In genomic region chr11:95004937-95005198, GRCm38 (mm10) we compare ENCODE assay signal across 18 mouse cellular contexts. TPM values are rescaled to one million over a fixed set of nuclear protein-coding genes. Genes with fewer than 3 reads are reported as not detected.
DNase-seq lines count a peak whose midpoint lies in the region; ATAC-seq and TF ChIP-seq lines count a peak whose summit lies in the region.
"Had no signal": no experiment of that assay in that cellular context is flagged by ENCODE, and none has a peak within 500 bp of the region (broad histone marks: within the 10 kb centered on the region; RNA-seq: fewer than 3 reads in every experiment).

No protein-coding gene starts in this region.

- H3K36me3 ChIP-seq in heart, postnatal 0 days (replicated peaks; ENCODE audit: control insufficient read depth, insufficient read depth, low read length) = peaks cover 40% of the 10 kb centered on the region
- H3K36me3 ChIP-seq in heart, adult 2 months (ENCODE audit: control insufficient read depth, insufficient read depth, low read length) = peaks cover 2% of the 10 kb centered on the region; the same call in 1 of the 2 replicates
- H3K36me3 ChIP-seq in midbrain, embryonic 14.5 days (ENCODE audit: control insufficient read depth, insufficient read depth, low read length) = peaks cover 59% of the 10 kb centered on the region
- H3K36me3 ChIP-seq in midbrain, postnatal 0 days (ENCODE audit: insufficient read depth, low read length) = peaks cover 36% of the 10 kb centered on the region

- H3K27ac ChIP-seq in heart, postnatal 0 days (ENCODE audit: low read depth) = peak overlapping the region; percentile 43
- no peak overlapping the region; the same call in 1 of the 2 replicates for H3K27ac ChIP-seq in heart, adult 2 months
- peak overlapping the region; percentile 1; the same call in 1 of the 2 replicates for H3K27ac ChIP-seq in midbrain, embryonic 14.5 days (replicated peaks; ENCODE audit: low read depth, low read length)
- H3K27ac ChIP-seq in midbrain, postnatal 0 days (ENCODE audit: low read depth, low read length) = no peak overlapping the region

- no peak overlapping the region for H3K4me2 ChIP-seq in heart, postnatal 0 days (ENCODE audit: low read depth, low read length)
- no peak overlapping the region for H3K4me2 ChIP-seq in midbrain, embryonic 14.5 days (ENCODE audit: low read length)
- H3K4me2 ChIP-seq in midbrain, postnatal 0 days (ENCODE audit: low read depth, low read length, poor library complexity, severe bottlenecking) = no peak overlapping the region
- H3K4me2 ChIP-seq: midbrain, embryonic 12.5 days had no signal

- peaks cover 30% of the 10 kb centered on the region for H3K4me1 ChIP-seq in heart, postnatal 0 days (ENCODE audit: control insufficient read depth, insufficient read depth)
- H3K4me1 ChIP-seq in heart, adult 2 months (ENCODE audit: control insufficient read depth, insufficient read depth, low read length) = peaks cover 12% of the 10 kb centered on the region
- peaks cover 35% of the 10 kb centered on the region for H3K4me1 ChIP-seq in midbrain, embryonic 14.5 days (ENCODE audit: control insufficient read depth, insufficient read depth, low read length)
- peaks cover 19% of the 10 kb centered on the region; the same call in 1 of the 2 replicates for H3K4me1 ChIP-seq in midbrain, postnatal 0 days (ENCODE audit: insufficient read depth, low read length)

- peak; percentile 66 for DNase-seq in cerebellum, adult 11-12 months
- DNase-seq in cerebellum, postnatal 14 days = no peak
- no peak for DNase-seq in heart, postnatal 0 days (ENCODE audit: low spot score)
- no peak for DNase-seq in heart, adult 2 months
- DNase-seq in midbrain, embryonic 14.5 days = no peak
- DNase-seq in midbrain, postnatal 0 days (ENCODE audit: low spot score) = no peak
- DNase-seq in adipocyte (ENCODE audit: low spot score) = no peak
- no peak for DNase-seq in frontal cortex, postnatal 36 days (ENCODE audit: low spot score in 2 of 2)
- DNase-seq: kidney, postnatal 25 days; thymus, adult 2 months had no signal

- no peak overlapping the region for H3K4me3 ChIP-seq in heart, postnatal 0 days (ENCODE audit: low read depth, low read length)
- no peak overlapping the region for H3K4me3 ChIP-seq in heart, adult 2 months
- H3K4me3 ChIP-seq in midbrain, embryonic 14.5 days (replicated peaks; ENCODE audit: low read depth, low read length) = no peak overlapping the region
- no peak overlapping the region for H3K4me3 ChIP-seq in midbrain, postnatal 0 days (ENCODE audit: low read depth, low read length)
- H3K4me3 ChIP-seq: midbrain, embryonic 12.5 days had no signal

- no peak for TF ChIP-seq CTCF in heart, postnatal 0 days (IDR thresholded peaks at IDR 0.05; ENCODE audit: low read depth)
- no peak for TF ChIP-seq CTCF in heart, adult 2 months (IDR thresholded peaks at IDR 0.05)
- TF ChIP-seq CTCF in midbrain, postnatal 0 days (IDR thresholded peaks at IDR 0.05) = no peak

- H3K79me2 ChIP-seq in heart, adult 2 months (replicated peaks; ENCODE audit: control insufficient read depth, insufficient read depth, low read length) = no peaks in the 10 kb centered on the region

- no peak overlapping the region for H3K9ac ChIP-seq in heart, postnatal 0 days (replicated peaks; ENCODE audit: low read depth, low read length)
- no peak overlapping the region for H3K9ac ChIP-seq in heart, adult 2 months (ENCODE audit: low read depth, low read length)
- H3K9ac ChIP-seq in midbrain, embryonic 14.5 days (replicated peaks; ENCODE audit: low read length) = no peak overlapping the region
- no peak overlapping the region for H3K9ac ChIP-seq in midbrain, postnatal 0 days (replicated peaks; ENCODE audit: low read length, poor library complexity, severe bottlenecking)

- no peak for ATAC-seq in heart, postnatal 0 days (ENCODE audit: insufficient read depth, low read depth)
- no peak for ATAC-seq in midbrain, embryonic 14.5 days (ENCODE audit: low FRiP score, low TSS enrichment)
- ATAC-seq in midbrain, postnatal 0 days (ENCODE audit: low FRiP score) = no peak
- ATAC-seq: inflammation-experienced regulatory T-cells, adult 6 months had no signal

- H3K9me3 ChIP-seq in heart, postnatal 0 days (replicated peaks; ENCODE audit: control insufficient read depth, low read length) = no peaks in the 10 kb centered on the region
- no peaks in the 10 kb centered on the region for H3K9me3 ChIP-seq in midbrain, embryonic 14.5 days (ENCODE audit: control insufficient read depth, low read length)
- no peaks in the 10 kb centered on the region for H3K9me3 ChIP-seq in midbrain, postnatal 0 days (ENCODE audit: low read length)
- H3K9me3 ChIP-seq: midbrain, embryonic 12.5 days had no signal

- TF ChIP-seq EP300 in heart, postnatal 0 days (IDR thresholded peaks at IDR 0.05; ENCODE audit: low read depth) = no peak
- TF ChIP-seq EP300 in heart, adult 2 months (IDR thresholded peaks at IDR 0.05; ENCODE audit: insufficient read depth, low read depth, low read length) = no peak

- H3K27me3 ChIP-seq in heart, postnatal 0 days (ENCODE audit: control insufficient read depth, insufficient read depth, low read length) = no peaks in the 10 kb centered on the region
- no peaks in the 10 kb centered on the region for H3K27me3 ChIP-seq in heart, adult 2 months (ENCODE audit: control insufficient read depth, insufficient read depth, low read length)
- H3K27me3 ChIP-seq in midbrain, embryonic 14.5 days (ENCODE audit: control insufficient read depth, insufficient read depth, low read length) = no peaks in the 10 kb centered on the region
- no peaks in the 10 kb centered on the region for H3K27me3 ChIP-seq in midbrain, postnatal 0 days (ENCODE audit: insufficient read depth, low read length)
- H3K27me3 ChIP-seq: midbrain, embryonic 12.5 days had no signal

- no peak for TF ChIP-seq POLR2A in heart, adult 2 months (IDR thresholded peaks at IDR 0.05; ENCODE audit: insufficient read depth, low read depth, low read length)

- intact Hi-C loops in heart, adult 2 months (cut with DNase I) = no loop called here

- 59% methylated on average over 6 of the region's 6 CpGs for WGBS in heart, postnatal 0 days
- WGBS in heart, adult 2 months = 46% methylated on average over 6 of the region's 6 CpGs
- WGBS in midbrain, embryonic 14.5 days = 63% methylated on average over 6 of the region's 6 CpGs
- 57% methylated on average over 6 of the region's 6 CpGs for WGBS in midbrain, postnatal 0 days

RNA-seq across cellular contexts. Expression of gene Samd14, which starts 4.8 kb away (rescaled TPM):
- total RNA-seq in heart, postnatal 0 days (2014; rRNA removed; ENCODE audit: low replicate concordance) = 6.2 and 9.5 TPM in 2 replicates
- 4.6 and 4.8 TPM in 2 replicates for polyA plus RNA-seq in heart, postnatal 0 days (2015; fragmentation: Nextera tagmentation; extraction: Ambion mirVana)
- 1 to 10 TPM; 1.2 to 1.7 TPM for total RNA-seq in heart, adult 2 months (2021)
- 0.82 and 1.9 TPM in 2 replicates for polyA plus RNA-seq in heart, adult 2 months (2012; rRNA removed)
- 135 and 152 TPM in 2 replicates for polyA plus RNA-seq in midbrain, embryonic 14.5 days (2014; fragmentation: Nextera tagmentation; extraction: Ambion mirVana)
- 221 and 243 TPM in 2 replicates for total RNA-seq in midbrain, postnatal 0 days (2014; rRNA removed)
- polyA plus RNA-seq in midbrain, postnatal 0 days (2015; fragmentation: Nextera tagmentation; extraction: Ambion mirVana) = 158 and 161 TPM in 2 replicates

RNA-seq across cellular contexts. Expression of gene Ppp1r9b, which starts 14.0 kb away (rescaled TPM):
- total RNA-seq in heart, postnatal 0 days (2014; rRNA removed; ENCODE audit: low replicate concordance) = 27.6 and 38.6 TPM in 2 replicates
- polyA plus RNA-seq in heart, postnatal 0 days (2015; fragmentation: Nextera tagmentation; extraction: Ambion mirVana) = 4.5 and 4.7 TPM in 2 replicates
- total RNA-seq in heart, adult 2 months (2021) = 10 to 100 TPM; 49.3 to 52.0 TPM
- polyA plus RNA-seq in heart, adult 2 months (2012; rRNA removed) = 22.3 and 23.8 TPM in 2 replicates
- polyA plus RNA-seq in midbrain, embryonic 14.5 days (2014; fragmentation: Nextera tagmentation; extraction: Ambion mirVana) = 27.1 and 27.6 TPM in 2 replicates
- total RNA-seq in midbrain, postnatal 0 days (2014; rRNA removed) = 179 and 217 TPM in 2 replicates
- 18.2 and 20.4 TPM in 2 replicates for polyA plus RNA-seq in midbrain, postnatal 0 days (2015; fragmentation: Nextera tagmentation; extraction: Ambion mirVana)

RNA-seq across cellular contexts. Expression of gene Sgca, which starts 28.7 kb away (rescaled TPM):
- 47.5 and 313 TPM in 2 replicates for total RNA-seq in heart, postnatal 0 days (2014; rRNA removed; ENCODE audit: low replicate concordance)
- 62.2 and 62.4 TPM in 2 replicates for polyA plus RNA-seq in heart, postnatal 0 days (2015; fragmentation: Nextera tagmentation; extraction: Ambion mirVana)
- total RNA-seq in heart, adult 2 months (2021) = 100 to 1,000 TPM; 149 to 200 TPM
- polyA plus RNA-seq in heart, adult 2 months (2012; rRNA removed) = 1,109 and 1,504 TPM in 2 replicates
- polyA plus RNA-seq in midbrain, embryonic 14.5 days (2014; fragmentation: Nextera tagmentation; extraction: Ambion mirVana) = not detected in 2 replicates
- total RNA-seq in midbrain, postnatal 0 days (2014; rRNA removed) = not detected in 2 replicates
- polyA plus RNA-seq in midbrain, postnatal 0 days (2015; fragmentation: Nextera tagmentation; extraction: Ambion mirVana) = 0.29 and 0.39 TPM in 2 replicates
- total RNA-seq: ES-E14; left cerebral cortex, adult 18-20 months; neutrophil, adult 5-6 weeks had no signal
- polyA plus RNA-seq: inflammation-experienced regulatory T-cells, adult 6 months; liver, adult 2 months; midbrain, embryonic 12.5 days had no signal

RNA-seq across cellular contexts. Expression of gene Pdk2, which starts 36.3 kb away (rescaled TPM):
- total RNA-seq in heart, postnatal 0 days (2014; rRNA removed; ENCODE audit: low replicate concordance) = 121 and 168 TPM in 2 replicates
- polyA plus RNA-seq in heart, postnatal 0 days (2015; fragmentation: Nextera tagmentation; extraction: Ambion mirVana) = 179 and 186 TPM in 2 replicates
- 100 to 1,000 TPM; 393 to 479 TPM for total RNA-seq in heart, adult 2 months (2021)
- 518 and 592 TPM in 2 replicates for polyA plus RNA-seq in heart, adult 2 months (2012; rRNA removed)
- polyA plus RNA-seq in midbrain, embryonic 14.5 days (2014; fragmentation: Nextera tagmentation; extraction: Ambion mirVana) = 21.5 and 22.7 TPM in 2 replicates
- total RNA-seq in midbrain, postnatal 0 days (2014; rRNA removed) = 14.1 and 18.1 TPM in 2 replicates
- 30.8 and 32.7 TPM in 2 replicates for polyA plus RNA-seq in midbrain, postnatal 0 days (2015; fragmentation: Nextera tagmentation; extraction: Ambion mirVana)

RNA-seq across cellular contexts. Expression of gene Hils1, which starts 37.5 kb away (rescaled TPM):
- total RNA-seq in heart, postnatal 0 days (2014; rRNA removed; ENCODE audit: low replicate concordance) = not detected in 2 replicates
- polyA plus RNA-seq in heart, postnatal 0 days (2015; fragmentation: Nextera tagmentation; extraction: Ambion mirVana) = 0.27 TPM in 1 of 2 replicates, not detected in the other
- not detected for total RNA-seq in heart, adult 2 months (2021)
- 0.25 TPM in 1 of 2 replicates, not detected in the other for polyA plus RNA-seq in heart, adult 2 months (2012; rRNA removed)
- not detected in 2 replicates for polyA plus RNA-seq in midbrain, embryonic 14.5 days (2014; fragmentation: Nextera tagmentation; extraction: Ambion mirVana)
- total RNA-seq in midbrain, postnatal 0 days (2014; rRNA removed) = not detected in 2 replicates
- polyA plus RNA-seq in midbrain, postnatal 0 days (2015; fragmentation: Nextera tagmentation; extraction: Ambion mirVana) = not detected in 2 replicates
- total RNA-seq: adrenal gland, postnatal 4 days; ES-E14; left cerebral cortex, adult 18-20 months; liver, adult 2 months; neutrophil, adult 5-6 weeks had no signal
- polyA plus RNA-seq: frontal cortex, adult 2 months; inflammation-experienced regulatory T-cells, adult 6 months; liver, adult 2 months; midbrain, embryonic 12.5 days had no signal

Comparison
In these comparisons a context has a peak if more than half of its experiments do, and no peak if none do; other contexts are left out.
1. H3K27ac ChIP-seq: peak in heart, postnatal 0 days (single experiment) and midbrain, embryonic 14.5 days (single experiment); none in heart, adult 2 months (single experiment) and midbrain, postnatal 0 days (single experiment).
2. RNA of gene Samd14, which starts 4.8 kb away (polyA plus RNA-seq): 158 to 161 TPM in midbrain, postnatal 0 days and 135 to 152 TPM in midbrain, embryonic 14.5 days; 4.6 to 4.8 TPM in heart, postnatal 0 days and 0.82 to 1.9 TPM in heart, adult 2 months; every median in the first group is over 10 times any median in the second.
3. RNA of gene Sgca, which starts 28.7 kb away (polyA plus RNA-seq): 1,109 to 1,504 TPM in heart, adult 2 months and 62.2 to 62.4 TPM in heart, postnatal 0 days; 0.29 to 0.39 TPM in midbrain, postnatal 0 days and not detected in midbrain, embryonic 14.5 days; every median in the first group is over 10 times any median in the second.